Mouse (Mus musculus) layer of hippocampus, postnatal 25 days (tissue): ENCODE results near the gene Casc1. TPM values are rescaled to one million over a fixed set of nuclear protein-coding genes. Genes with fewer than 3 reads are reported as not detected.

ENCODE experiments used
- DNase-seq, 2 experiments: peaks; one replicate each; pipeline ENCODE4 v3.0.0; 2022; ENCODE audit warnings: mixed read lengths in 2 of 2, low spot score in 1 of 2; ENCODE audit errors: extremely low spot score in 1 of 2
- total RNA-seq, 2 experiments: library from RNA; stranded (reverse); gene quantifications; 2 replicates each; pipeline ENCODE4 v1.2.3; 2021

Gene Casc1
- 1 to 10 TPM in 1 of 2 experiments, under 1 TPM in 1; 0.91 to 1.1 TPM for total RNA-seq

DNA sequence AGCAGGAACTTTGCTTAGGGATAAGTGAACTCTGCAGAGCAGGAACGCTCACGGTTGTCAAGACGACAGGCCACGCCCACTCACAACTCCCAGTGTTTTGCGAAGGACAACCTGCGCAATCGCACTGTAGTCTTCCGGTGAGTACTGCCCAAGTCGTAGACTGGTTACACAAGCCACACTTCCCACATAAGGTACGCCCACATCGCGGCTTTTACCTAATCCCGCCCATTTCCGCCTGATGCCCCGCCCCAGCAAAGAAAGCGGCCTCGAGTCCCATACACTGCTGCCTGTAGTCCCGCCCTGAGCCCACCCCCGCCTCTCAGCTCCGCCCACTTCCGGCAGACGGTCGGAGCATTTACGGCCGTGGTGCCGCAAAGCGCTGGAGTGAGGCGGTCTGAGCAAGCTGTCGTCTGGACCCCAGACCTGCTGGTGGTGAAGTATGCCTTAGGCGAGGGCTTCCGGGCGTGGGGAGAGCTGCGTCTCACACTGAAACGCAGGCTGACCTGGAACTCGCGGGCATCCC lies at the start of gene Casc1, which contains the start of gene Etfrf1:
Gene Casc1 (minus strand): TSS at position 190 of the 523 bp plus-strand sequence.
Gene Etfrf1 (plus strand): TSS at position 319 of the 523 bp plus-strand sequence.
- peak; percentile 82 to 90 for DNase-seq

- DNase-seq = no peak
Observed at GRCm38 (mm10) chr6:145256701-145257073, 45.9 kb upstream of the Casc1 start.

GRCm38 (mm10) chr6:145255952-145256700 lies 45.3 kb upstream of the Casc1 start:
- DNase-seq = no peak

GRCm38 (mm10) chr6:145250820-145251219 lies 40.0 kb upstream of the Casc1 start:
- peak in 1 of 2 experiments; percentile 6 for DNase-seq

DNA sequence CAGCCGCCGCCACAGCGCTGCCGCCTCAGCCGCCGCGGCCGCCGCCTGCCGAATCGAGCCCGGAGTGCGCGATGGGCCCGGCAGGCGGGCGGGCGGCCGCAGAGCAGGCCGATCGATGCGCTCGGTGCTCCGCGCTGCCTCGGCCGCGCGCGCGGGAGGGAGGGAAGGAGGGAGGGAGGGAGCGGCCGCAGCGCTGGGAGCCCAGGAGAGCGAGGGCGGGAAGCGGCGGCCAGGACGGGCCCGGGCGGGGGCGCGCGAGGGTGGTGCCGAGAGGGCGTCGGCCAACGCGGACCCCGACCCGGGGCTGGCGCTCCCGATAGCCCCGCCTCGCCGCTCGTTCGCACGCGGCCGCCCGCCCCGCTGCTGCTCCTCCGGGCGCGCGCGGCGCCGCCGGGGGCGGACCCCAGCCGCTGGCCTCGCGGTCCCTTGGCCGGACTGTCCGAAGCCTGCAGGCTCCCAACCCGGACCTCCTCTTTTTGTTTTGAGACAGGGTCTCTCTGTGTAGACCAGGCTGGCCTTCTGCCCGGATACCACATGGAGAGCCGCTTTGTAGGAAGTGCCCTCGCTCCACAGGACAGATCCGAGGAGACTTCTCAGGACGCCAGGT lies 39.5 kb upstream of the Casc1 start, which contains the start of gene Kras:
Gene Kras (minus strand): TSS at position 55 of the 607 bp plus-strand sequence.
- DNase-seq = peak; percentile 82 to 86

- DNase-seq = peak; percentile 31 to 59
Observed at GRCm38 (mm10) chr6:145249291-145250184, 38.7 kb upstream of the Casc1 start.

GRCm38 (mm10) chr6:145247886-145248285 lies 37.1 kb upstream of the Casc1 start:
- DNase-seq = no peak

DNA sequence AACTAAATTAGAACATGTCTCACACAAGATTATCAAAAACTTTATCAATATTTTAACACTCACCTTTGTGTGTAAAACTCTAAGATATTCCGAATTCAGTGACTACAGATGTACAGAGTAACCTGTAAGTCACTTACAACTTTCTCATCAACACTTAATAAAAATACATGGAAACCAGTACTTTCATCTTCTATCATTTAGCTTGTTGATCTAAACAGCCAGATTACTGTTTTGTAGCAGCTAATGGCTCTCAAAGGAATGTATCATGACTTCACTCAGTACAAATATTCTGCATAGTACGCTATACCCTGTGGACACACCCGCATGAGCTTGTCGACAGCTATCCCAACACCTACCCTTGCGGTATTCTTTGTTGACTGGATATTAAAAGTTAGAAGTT lies 36.0 kb upstream of the Casc1 start:
- no peak for DNase-seq

GRCm38 (mm10) chr6:145242521-145242920 lies 31.7 kb upstream of the Casc1 start:
- no peak for DNase-seq

GRCm38 (mm10) chr6:145240285-145240684 lies 29.5 kb upstream of the Casc1 start:
- no peak for DNase-seq

DNA sequence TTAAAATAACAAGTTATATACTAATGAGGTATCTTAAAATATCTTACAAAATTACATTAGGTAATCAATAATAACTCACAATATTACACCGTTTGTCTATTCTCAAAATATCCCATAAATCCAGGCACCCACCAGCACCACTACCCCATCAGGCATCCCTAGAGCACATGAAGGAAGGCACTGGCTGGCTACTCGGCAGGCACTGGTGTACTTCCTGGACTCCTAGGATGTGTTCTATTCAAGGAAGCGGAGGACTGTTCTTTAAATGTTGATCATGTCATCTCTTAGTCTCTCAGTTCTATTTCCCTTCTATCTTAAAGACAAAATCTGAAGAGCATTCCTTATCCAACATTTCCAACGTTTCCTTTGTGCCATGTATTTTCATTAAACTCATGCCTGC lies 26.3 kb upstream of the Casc1 start:
- DNase-seq = no peak

DNA sequence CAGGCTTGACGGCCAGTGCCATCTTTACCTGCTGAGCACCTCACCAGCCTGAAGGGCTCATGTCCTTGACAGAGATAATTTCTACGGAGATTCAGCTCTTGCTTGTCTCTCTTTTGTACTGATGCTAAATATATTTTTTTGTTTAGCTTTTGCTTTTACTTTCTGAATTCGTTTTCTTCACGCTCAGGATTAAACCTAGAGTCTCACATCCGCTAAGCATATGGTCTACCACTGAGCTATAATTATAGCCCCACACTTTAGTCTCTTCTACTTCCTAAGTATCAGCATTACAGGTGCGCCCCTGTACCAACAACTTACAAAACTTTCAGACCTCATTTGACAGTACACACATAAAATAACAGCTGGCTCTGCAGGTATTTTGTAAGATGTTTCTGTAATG lies 24.6 kb upstream of the Casc1 start:
- no peak for DNase-seq

DNA sequence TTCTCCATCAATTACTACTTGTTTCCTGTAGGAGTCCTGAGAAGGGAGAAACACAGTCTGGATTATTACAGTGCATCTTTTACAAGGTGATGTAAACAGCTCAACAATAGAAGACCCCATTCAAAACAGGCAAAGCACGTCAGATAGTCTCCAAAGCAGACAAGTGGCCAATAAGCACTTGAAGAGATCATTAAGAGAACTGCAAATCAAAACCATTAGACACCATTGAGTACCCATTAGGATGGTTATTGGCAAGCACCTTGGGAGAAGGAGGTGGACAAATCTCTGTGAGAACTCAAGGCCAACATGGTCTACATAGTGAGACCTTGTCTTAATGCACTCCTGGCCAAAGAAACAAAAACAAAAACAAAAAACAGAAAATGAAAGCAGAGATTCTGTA lies 23.6 kb upstream of the Casc1 start:
- DNase-seq = no peak

DNA sequence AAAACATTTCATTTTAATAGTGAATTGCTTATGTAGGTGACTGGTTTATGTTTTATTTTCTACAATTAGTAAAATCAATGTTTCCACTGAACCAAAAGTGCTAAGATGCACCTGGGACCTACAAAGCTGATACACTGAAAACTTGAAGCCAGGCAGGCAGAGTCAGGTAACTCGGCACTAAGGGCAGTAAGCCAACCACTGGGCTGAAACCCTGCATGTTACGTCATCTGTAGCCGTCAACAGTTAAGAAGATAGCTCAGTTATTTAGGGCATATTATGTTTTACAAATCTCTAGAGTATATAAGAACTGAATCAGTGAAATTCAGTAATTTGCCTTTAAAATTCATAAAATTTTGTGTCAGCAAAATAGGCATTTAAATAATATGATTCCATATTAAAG lies 15.5 kb upstream of the Casc1 start:
- DNase-seq = no peak

GRCm38 (mm10) chr6:145224246-145224645 lies 13.4 kb upstream of the Casc1 start:
- no peak for DNase-seq

- DNase-seq = no peak
Observed at GRCm38 (mm10) chr6:145215826-145216225, 5.0 kb upstream of the Casc1 start.

- no peak for DNase-seq
Observed at GRCm38 (mm10) chr6:145213916-145214315, 3.1 kb upstream of the Casc1 start.

DNA sequence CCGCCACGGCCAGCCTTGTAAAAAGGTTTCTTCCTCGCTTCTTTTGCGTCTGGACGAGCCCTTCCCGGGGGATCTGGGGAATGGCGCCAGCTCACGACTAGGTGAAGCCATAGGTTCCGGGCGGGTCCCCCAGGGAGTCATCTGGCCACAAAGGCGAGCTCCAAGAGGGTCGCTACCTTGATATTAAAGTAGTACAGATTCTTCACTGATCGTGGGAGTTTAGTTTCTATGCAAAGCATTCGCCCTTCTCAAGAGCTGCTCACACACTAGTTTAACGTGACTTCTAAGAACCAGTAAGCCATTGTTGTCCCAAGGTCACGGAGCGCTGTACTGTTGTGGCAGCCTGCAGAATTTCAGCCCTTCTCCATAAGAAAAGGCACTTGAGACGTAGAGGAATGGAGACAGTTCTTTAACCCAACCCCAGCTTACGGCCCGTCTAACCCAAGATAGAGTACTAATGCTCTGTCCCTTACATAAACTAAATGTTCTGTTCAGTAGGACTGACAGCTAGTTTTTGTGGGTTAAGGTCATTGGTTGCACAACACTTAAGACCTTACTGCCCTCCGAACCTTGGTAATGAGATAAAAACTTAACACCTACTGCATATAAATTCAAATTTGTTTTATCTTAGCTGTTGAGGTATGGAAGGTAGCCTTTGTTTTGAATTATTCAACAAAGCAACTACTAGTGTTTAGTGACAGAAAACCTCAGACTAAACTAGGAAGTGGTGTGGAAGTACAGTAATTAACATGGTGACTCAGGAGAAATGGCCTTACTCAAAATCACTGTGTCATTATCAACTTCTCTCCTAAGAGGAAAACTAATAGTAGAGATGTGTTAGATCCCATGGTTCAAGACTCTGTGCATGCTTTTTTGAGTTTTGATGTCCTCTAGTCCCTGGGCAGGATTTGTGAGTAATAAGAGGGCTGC lies 836 bp upstream of the Casc1 start:
- no peak for DNase-seq

DNA sequence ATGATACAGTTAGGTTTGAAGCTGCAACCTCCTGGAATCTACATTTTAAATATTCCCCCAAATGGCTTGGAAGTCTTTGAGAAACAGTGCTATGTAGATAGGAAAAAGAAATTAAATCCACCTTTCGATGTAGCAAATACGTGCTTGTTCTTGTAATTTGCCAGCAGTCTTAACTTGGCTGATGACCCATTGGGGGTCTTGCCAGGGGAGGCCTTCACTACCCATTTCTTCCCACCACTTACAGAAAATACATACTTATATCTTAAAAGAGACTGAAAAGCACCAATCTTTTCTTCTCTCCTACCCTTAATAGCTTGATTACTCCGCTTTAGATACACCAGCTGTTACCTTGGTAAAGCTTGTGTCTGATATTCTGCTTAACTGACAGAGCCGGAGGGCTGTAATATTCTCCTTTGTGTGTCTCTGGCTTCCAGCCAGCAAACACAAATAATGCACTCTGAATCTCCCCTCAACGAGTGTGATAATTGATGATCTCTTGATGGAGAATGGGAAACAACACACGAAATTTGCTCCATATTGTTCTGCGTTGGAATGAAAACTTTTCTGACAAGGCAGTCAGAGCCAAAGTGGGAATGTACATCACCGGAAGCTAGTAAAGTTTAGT lies 637 bp downstream of the Casc1 start:
- no peak for DNase-seq
